Mouse (Mus musculus) liver (tissue): ENCODE measurements around the gene Fbl.
"Not testable (repeated sequence)": the region's sequence is repeated elsewhere in the genome, so short reads cannot be mapped to it uniquely, and the experiment has no call there.

Experiments
- DNase-seq: peaks from one replicate; pipeline ENCODE4 v3.0.0-alpha.2; 2020; ENCODE audit warnings: mixed read lengths

The Fbl gene

DNA sequence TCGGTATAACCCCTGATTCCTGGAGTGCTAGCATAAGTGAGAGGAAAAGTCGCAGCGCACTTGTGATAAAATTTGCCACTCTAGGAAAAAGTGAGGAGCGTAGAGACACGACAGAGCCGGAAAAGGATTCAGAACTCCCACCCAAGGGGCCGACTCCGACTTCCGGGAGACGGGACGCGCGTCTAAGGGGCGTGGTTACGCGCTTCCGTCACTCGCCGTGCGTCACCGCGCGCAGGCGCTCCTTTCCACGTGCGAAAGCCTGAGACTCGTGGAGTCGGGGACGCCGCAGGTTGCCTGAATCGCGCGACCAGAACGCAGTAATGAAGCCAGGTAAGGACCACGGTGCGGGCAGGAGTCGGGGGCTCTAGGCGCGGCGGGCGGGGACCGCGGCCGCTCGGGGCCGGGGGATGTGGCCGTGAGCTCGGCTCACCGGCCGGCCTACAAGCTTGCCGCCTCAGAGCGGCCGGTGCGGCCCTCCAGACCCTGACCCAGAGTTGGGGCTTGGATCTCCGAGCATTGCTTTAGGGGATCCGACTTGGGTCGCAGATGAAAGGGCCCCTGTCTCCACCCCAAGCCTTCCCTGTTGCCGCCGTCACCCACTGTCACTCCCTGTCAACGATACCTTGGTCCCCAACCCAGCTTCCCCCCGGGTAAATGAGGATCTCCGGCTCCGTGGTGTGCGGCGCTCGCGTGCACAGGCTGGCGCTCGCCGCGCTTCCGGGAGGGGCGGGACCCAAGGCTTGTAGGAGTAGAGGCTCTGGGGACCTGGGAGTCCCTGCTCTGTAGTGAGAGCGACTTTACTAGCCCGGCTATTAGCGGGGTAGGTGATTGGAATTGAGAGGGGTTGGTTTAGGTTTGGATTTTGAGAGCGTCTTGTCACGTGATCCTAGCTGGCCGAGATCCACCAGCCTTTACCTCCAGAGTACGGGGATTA lies at the start of gene Fbl:
Gene Fbl, plus strand, starts transcription at position 222 of the 934 bp plus-strand sequence.
- peak; percentile 91 for DNase-seq

DNA sequence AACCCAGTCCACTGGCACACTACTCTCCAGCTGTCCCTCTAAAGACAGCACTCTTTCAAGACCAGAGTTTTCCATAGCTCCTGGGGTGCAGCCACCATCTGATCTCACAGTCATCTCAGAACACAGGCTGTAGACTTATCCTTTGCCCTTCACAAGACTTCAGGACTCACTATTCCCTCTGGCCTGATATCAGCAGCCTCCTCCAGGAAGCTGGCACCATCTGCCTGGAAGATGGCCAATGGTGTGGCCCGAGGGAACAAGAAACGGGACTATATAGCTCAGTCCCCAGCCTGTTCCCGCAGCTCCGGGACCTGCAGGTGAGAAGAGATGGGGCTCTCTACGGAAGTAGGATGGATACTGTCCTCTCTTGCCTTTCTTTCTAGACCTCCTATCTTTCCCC lies 40.3 kb upstream of the Fbl start, which contains the start of gene 9530053A07Rik:
Gene 9530053A07Rik, plus strand, starts transcription at position 301 of the 400 bp plus-strand sequence.
- no peak for DNase-seq

DNA sequence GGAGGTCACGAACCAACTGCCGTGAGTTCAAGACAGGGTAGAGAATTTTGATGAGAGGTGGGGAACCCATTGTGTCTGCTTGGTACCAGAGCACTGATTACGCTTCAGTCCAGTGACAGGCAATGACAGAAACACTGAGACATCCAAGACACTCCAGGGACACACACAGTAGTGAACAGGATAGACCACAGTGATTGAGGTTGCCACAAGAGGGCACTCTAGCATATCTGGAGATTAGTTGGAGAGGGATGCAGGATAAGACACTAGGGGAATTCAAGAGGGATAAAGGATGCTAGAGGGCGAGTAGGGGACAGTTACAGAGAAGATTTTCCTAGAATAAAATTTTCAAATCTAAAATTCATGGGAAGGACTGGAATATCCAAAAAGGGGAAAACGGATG lies 31.9 kb upstream of the Fbl start:
- DNase-seq = peak; percentile 12

DNA sequence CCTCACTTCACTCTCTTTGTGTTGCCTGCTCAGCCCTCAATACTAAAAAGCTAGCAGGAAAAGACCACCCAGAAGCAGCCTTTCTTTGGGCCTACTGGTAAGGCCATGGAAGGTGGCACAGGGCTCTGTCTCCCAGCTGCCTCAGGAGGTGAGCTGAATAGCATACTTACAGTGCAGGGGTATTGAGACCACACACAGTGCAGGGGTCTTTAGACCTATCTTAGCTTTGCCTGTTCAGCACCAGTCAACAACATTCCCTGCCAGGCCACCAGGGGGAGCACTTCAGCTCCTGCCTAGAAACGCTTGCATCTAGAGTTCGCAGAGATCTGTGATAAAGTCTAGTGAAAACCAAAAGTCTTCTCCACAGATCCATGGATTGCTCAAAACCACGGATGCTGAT lies 21.2 kb upstream of the Fbl start:
- DNase-seq = peak; percentile 65

DNA sequence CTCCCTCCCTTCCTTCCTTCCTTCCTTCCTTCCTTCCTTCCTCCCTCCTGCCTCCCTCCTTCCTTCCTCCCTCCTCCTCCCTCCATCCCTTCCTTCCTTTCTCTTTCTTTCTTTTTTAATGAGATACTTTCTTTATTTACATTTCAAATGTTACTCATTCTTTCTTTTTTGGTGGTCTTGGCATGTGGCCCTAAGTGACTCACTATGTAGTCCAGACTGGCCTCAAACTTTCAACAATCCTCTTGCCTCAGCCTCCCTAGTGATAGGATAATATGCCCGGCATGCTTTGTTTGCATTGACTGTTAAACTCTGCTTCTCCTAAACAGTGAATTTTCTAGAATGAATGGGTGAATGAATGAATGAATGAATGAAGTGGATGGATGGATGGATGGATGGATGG lies 19.7 kb upstream of the Fbl start:
- DNase-seq = no peak

DNA sequence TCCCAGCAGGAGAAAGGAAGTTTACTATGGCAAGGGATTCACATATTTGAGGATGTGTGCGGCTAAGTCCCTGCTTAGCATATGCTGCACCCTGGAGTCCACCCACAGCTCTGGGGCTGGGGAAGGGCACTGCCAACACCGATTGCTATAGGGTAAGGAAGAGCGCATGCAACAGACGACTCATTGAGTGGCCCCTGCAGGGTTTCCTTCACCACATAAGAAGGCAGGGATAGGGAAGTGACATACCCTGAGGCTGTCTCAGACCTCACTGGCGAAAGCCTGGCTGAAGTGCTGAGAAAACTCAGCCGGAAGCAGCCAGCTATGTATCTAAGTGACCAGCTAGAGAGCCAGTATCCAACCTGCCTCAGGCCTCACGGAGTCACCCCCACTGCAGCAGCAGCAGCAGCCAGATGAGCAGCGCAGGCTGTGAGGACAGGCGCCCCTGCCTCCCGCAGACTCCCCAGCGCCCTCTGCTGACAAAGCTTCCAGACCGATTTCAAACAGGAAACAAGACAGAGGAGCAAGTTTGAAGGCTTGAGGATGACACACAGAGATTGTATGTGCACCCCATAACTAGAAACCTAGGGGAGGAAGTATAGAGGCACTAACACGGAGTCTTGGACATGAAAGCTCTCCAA lies 17.8 kb upstream of the Fbl start:
- peak; percentile 55 for DNase-seq

DNA sequence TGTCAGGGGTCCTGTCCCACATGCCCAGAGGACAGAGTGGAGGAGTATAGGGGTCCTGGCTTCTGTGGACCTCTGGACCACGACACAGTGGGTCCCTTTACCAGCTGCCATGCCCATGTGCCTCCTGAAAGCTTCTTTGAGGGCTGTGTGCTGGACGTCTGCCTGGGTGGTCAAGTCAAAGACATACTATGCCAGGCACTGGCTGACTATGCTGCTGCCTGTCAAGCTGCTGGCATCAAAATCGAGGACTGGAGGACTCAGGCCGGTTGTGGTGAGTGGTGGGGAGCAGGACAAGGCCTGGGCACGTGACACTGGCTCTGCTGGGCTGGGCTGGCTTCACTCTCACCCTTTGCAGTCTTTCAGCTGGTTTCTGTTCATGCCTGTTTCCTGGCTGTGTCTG lies 15.9 kb upstream of the Fbl start:
- DNase-seq = not testable (repeated sequence)

DNA sequence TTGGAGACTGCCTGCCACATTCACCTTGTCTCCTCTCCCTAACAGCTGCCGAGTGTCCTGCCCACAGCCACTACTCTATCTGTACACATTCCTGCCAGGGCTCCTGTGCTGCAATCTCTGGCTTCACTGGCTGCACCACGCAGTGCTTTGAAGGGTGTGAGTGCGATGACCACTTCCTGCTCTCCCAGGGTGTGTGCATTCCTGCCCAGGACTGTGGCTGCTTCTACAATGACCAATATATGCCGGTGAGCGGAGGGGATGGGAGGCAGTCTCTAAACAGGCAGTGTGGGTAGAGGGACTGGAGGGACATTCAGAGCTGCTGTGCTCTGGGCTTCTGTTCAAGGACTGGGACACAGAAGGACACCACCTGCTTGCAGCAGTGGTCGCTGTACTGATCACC lies 10.2 kb upstream of the Fbl start:
- no peak for DNase-seq

DNA sequence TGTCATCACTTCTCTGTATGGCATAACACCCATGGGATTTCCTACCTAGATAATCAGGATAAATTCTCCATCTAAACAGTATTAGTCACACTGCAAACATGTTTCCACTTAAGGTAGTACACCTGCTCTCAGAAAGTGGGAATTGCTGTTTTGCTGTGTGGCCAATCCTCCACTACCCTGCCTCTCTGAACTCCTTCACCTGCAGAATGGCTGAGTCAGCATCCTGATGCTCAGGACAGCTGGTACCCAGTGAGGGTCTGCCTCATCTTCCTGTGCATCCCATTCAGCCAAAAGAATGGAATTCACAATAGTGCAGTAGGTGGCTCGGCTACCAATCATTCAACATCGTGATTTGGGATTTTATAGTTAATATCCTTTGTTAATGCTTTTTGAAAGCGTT lies 9.6 kb upstream of the Fbl start:
- DNase-seq = no peak

DNA sequence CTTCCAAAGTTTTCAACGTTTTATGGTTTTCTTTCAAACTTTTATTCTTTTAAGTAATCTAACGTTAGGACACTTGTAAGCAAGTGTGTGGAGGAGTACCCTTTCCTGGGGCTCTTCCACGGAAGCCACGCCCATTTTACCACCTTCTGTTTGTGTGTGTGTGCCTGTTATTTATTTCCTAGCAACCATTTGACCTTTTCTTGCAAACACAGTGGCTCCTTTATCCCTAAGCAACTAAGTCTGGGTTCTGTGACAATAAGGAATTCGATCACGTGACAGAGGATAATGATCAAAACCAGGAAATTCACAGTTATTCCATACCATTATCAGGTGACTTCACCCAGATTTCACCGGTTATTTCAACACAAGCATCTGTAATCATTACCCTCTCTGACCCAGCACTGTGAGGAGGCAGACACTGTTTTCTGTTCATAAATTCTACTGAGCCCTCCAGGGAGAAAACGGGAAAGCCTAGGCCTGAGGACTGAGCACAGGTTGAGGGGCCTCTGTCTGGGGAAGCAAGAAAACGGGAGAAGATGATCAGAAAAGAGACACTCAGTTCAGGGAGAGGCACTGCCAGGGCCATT lies 8.3 kb upstream of the Fbl start:
- no peak for DNase-seq

DNA sequence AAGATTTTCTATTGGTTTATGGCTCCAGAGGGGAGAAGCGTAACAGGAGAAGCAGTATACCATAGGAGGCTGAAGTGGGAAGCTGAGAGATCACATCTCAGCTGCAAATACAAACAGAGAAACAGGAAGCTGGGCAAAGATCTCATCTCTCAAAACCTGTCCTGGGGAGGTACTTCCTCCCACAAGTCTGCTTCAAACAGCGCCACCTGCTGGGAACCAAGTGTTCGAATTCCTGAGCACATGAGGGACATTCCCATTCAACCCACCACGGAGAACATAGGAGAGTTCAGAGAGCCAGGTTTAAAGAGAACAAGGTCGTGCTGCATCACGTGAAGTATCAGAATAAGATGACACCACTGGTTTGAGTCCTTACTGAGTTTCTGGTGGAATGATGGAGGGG lies 4.1 kb upstream of the Fbl start:
- no peak for DNase-seq

DNA sequence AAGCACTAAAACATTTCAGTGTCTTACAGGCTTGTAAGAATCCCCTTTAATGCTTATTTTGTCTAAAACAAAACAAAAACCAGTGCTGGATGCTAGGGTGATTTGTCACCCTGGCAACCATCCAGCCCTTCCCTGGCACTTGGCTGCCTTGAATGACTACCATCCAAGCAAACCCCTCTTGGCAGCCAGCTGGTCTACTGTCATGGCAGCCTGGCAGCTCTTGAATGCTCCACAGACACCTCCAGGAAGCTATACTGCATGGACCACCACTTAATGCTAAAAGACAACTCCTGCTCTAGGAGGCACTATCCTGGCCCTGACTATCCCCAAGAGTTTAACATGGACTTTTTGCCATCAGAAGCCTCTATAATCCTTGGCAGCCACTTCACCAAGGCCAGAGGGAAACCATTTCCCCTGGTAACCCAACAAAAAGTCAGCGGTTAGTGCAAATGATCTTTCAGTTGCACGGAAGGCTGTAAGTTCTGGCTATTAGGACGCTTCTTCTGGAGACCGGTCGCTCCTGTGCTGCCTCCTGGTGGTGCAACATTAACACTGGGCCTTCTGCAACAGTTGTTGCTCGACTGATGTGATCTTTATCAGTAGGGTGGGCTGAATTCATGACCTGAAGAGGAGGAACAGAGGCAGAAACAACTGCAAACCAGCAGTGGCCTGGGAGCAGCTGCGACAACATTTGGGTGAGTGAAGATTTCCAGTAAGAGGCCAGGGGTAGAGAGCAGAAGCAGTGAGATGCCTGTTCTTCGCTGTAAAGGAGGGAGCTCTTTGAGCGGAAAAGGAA lies 992 bp upstream of the Fbl start:
- DNase-seq = peak; percentile 82

DNA sequence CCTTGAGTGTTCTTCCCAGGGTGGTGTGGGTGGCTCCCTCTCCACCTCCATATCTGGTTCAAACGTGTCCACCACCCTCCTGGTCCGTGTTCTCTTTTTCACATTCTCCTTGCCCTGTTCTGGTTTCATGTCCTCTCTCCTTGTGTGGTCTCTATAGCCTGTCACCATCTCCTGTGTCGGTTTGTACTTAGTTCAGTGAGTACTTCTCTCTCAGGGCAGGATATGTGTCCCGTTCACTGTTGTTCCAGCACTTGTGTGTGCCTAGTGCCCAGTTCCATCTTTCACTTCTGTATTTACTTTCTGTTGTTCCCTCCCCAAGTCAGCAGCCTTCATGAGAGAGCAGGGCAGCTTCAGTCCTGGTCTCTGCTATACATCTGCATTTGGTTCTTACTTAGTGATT lies 5.8 kb downstream of the Fbl start:
- no peak for DNase-seq

DNA sequence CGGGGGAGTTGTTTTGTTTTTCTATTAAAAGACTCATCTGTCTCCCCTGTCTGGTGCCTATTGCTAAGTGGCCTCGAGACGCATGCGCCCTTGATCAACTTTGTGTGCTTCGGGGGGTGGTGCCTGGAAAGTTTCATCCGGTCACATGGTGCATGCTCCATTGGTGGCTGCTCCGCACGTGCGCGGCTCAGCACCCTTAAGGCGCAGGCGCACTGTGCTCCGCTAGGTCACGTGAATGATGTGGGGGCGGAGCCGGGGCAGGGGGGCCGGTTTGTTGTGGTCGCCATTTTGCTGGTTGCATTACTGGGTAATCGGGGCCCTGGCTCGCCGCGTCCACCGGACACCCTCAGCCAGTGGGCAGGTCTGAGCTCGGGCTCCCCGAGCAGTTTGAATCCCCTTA lies 9.7 kb downstream of the Fbl start, which contains the start of gene Dyrk1b:
Gene Dyrk1b, plus strand, starts transcription at position 242 of the 400 bp plus-strand sequence.
- DNase-seq = peak; percentile 96

DNA sequence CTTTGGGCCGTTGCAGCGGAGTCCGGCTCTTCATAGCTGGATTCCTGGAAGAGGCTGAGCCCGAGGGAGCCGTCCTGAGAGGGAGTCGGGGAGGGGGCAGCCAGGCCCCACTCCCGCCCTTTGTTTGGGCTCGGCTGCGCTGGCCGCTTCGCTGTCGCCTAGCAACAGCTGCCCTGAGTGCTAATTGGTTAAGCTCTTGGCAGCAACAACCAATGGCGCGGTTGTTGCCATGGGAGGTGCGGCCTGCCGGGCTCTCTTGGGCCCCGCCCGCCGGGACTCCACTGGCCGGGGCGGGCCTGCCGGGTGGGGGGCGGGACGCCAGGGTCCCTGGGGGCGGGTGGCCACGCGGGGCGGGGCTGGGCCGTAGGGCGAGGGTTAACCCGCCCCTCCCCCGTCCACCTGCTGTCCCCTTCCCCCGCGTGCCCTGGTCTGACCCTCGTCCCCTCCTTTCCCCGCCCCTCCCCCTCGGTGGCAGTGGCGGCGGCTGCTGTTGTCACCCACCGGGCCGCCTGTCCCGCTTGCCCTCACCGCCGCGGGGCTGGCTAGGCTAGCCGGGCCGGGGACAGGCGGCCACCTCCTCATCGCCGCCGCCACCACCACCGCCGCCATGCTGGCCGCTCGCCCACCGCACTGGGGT lies 10.3 kb downstream of the Fbl start:
- DNase-seq = peak; percentile 95

DNA sequence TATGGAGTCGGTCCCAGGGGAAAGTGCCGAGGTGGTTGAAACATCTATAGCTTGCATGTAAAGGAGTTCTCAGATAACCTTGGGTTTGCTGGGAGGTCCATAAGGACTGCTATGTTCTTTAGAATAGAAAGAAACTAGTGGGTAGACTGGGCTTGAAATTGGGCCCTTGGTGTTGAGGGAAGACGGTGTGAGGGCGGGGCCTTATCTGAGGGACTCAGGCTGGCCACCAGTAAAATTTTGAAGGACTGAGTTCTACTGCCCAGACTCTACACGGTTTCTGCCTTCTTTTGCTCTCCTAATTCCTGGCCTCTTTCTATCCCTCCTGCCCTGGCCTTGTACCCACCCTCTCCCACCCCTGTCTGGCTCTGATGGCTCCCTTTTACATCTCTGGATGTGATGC lies 11.4 kb downstream of the Fbl start:
- DNase-seq = peak; percentile 66

DNA sequence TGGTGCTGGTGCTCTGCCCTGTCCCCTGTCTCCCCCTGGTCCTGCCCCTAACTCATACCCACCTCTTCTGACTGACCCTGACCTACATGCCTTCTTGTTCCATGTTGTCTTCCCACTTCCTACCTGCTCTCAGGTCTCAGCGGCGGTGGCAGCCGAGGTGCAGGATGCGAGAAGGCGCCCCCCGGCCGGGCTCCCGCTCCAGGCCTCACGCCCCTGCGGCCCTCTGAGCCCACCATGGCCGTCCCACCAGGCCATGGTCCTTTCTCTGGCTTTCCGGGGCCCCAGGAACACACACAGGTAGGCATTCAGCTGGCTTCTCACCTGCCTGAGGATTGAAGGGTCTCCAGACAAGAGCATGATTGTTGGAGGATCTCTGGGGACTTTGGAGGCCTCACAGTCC lies 11.9 kb downstream of the Fbl start:
- no peak for DNase-seq

DNA sequence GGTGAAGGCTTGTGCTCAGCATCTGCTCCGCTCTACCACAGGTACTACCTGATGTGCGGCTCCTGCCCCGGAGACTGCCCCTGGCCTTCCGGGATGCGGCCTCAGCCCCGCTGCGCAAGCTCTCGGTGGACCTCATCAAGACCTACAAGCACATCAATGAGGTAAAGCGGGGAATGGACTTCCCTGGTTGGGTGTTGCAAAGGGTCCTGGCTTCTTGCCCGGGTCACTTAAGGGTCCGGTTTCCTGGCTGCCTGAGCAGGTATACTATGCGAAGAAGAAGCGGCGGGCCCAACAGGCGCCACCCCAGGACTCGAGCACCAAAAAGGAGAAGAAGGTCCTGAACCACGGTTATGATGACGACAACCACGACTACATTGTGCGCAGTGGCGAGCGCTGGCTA lies 12.8 kb downstream of the Fbl start:
- DNase-seq = no peak

DNA sequence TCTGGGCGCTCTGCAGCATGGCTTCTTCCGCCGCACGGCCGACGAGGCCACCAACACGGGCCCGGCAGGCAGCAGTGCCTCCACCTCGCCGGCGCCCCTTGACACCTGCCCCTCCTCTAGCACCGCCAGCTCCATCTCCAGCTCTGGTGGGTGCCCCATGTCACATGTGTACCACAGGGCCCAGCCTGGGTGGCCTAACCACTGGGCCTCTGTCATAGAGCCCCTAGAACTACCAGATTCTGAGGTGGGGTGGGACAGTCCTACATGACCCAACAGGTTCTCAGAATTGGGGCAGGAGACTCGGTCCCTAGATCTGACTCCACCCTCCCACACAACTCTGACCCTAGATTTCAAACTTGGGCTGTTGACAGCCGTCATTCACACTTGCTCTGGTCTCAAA lies 16.4 kb downstream of the Fbl start:
- no peak for DNase-seq

DNA sequence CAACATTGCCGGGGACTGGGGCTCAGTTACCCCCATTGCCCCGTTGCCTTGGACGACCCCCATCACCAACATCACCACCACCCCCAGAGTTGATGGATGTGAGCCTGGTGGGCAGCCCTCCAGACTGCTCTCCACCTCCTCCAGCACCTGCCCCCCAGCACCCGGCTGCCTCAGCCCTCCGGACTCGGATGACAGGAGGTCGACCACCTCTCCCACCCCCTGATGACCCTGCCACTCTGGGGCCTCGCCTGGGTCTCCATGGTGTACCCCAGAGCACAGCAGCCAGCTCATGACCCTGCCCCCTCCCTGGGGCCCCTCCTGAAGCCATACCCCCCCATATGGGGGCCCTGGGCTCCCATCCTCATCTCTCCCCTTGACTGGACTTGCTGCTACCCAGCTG lies 17.1 kb downstream of the Fbl start:
- DNase-seq = no peak

DNA sequence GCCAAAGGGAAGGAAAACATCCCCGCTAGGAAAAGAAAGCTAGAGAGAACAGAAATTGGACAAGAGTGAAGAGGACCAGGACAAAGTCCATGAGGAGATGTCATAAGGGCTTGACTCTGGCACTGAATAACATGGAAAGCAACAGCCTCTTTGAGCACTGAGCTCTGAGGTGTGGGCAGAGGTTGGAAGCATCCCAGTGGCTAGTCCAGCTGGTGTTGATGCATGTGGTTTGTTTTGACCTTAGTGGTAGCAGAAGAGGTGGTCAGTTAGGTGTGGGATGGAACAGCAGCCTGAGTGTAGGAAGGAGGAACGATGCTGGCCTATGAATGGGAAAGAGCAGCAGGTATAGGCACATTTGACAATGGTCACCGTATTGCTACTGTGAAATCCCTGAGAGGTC lies 22.0 kb downstream of the Fbl start:
- no peak for DNase-seq

DNA sequence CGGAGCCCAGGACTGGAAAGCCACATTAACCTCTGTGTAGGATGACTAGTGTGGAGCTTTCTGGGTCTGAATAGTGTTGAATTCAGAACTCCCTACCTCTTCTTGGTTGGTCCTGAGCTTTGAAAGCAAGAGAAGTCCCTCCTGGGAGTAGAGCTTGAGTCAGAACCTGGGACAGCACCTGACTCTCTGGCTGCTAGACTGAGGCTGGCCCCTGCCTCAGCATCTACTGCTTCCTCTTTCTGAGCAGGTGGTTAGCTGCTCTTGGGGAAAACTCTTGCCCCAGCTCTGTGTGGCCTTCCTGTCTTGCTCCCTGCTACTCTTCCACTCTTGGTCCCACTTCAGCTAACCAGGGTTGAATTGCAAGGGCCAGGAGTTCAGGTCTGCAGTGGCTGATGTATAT lies 22.4 kb downstream of the Fbl start:
- no peak for DNase-seq
